Mouse (Mus musculus) frontal cortex, postnatal 10 days (tissue): ENCODE data around the gene Gm31371.
"Not testable (repeated sequence)": the region's sequence is repeated elsewhere in the genome, so short reads cannot be mapped to it uniquely, and the experiment has no call there.

Source experiments
- DNase-seq, 2 experiments: peaks; one replicate each; pipeline ENCODE4 v3.0.0; 2022; ENCODE audit warnings: low spot score in 2 of 2, mixed read lengths in 1 of 2

The Gm31371 gene

DNA sequence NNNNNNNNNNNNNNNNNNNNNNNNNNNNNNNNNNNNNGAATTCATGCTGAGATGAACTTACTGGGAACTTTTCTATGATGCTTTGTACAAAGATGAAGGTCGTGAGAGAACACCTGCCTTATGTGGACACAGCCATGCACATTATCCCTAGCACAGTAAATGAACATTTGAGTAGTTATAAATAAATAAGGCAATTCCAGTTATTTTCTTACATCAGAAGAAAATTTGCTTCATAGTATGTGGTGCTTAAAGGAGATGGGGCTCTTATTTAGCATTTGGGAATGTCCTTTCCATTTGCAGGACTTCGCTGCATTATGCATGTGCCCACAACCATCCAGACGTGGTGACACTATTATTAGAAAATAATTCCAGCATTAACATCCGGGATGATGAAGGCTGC is at the start of gene Gm31371:
Gene Gm31371 (plus strand): TSS at position 301 of the 400 bp plus-strand sequence.
- DNase-seq = not testable (repeated sequence)

DNA sequence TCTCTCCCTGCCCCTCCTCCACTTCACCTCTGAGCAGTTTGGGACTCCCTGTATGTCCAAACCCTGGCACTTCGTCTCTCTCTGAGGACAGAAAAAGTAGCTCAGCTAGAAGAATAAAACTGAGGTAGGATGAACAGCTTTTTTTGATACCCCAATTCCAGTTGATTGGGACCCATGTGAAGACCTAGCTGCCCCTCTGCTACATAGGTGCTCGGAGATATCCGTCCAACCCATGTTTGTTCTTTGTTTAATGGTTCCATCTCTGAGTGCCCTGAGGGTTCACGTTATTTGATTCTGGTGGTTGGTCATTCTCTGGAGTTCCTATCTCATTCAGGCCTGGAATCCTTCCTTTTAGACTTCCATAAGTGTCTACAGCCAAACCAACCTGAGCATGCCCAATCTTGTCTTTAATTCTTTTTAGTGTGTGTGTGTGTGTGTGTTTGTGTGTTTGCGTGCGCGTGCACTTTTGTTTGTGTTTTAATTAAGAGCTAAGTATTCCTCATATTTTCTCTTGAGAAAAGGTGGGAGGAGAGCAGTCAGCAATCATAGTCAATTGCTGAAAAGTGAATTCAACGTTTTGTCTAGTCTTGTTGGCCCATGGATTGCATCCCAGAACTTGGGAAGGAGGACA is 3.3 kb downstream of the Gm31371 start:
- not testable (repeated sequence) for DNase-seq

DNA sequence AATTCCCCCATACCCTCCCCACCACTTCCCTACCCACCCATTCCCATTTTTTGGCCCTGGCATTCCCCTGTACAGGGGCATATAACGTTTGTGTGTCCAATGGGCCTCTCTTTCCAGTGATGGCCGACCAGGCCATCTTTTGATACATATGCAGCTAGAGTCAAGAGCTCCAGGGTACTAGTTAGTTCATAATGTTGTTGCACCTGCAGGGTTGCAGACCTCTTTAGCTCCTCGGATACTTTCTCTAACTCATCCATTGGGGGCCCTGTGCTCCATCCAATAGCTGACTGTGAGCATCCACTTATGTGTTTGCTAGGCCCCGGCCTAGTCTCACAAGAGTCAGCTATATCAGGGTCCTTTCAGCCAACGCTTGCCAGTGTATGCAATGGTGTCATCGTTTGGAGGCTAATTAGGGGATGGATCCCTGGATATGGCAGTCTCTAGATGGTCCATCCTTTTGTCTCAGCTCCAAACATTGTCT is 5.7 kb downstream of the Gm31371 start:
- DNase-seq = peak in 1 of 2 experiments; percentile 7

GRCm38 (mm10) chr8:19919086-19919485 is 15.9 kb downstream of the Gm31371 start:
- DNase-seq = not testable (repeated sequence)

DNA sequence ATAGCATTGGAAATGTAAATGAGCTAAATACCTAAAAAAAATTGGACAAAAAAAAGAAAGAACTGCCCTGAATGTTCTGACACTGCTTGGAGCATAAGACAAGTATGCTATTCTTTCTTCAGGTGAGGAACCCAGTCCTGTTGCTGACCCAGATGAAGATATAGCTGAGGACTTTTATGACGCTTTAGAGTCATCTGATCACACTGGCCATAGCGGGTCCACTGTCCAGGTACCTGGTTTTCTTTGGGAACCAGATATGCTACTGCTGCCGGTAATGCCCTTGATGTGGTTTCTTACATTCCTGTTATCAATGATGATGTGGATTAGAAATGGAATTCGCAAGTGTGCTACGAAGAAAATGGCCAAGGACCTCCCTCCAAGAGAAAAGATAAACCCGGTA is 31.1 kb downstream of the Gm31371 start:
- DNase-seq = not testable (repeated sequence)

DNA sequence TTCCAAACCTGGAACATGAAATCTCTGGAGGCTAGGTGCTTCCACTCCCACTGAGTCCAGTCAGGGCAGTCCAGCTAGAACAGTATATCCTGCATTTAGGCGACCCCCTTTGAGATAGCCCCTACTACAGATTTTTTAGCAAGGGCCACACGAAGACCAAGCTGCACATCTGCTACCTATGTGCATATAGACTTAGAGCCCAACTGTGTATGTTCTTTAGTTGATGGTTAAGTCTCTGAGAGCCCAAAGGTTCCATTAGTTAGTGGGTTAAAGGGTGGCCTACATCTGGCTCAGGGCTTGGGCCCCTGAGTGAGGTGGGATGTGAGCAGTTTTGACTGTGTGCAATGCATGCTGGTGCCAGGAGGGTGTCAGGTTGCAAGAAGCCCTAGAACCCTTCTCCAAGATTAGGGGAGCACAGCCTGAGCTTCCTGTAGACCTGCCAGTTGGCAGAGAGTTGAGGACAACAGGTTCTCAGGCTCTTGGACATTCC is 32.4 kb downstream of the Gm31371 start:
- DNase-seq = not testable (repeated sequence)

DNA sequence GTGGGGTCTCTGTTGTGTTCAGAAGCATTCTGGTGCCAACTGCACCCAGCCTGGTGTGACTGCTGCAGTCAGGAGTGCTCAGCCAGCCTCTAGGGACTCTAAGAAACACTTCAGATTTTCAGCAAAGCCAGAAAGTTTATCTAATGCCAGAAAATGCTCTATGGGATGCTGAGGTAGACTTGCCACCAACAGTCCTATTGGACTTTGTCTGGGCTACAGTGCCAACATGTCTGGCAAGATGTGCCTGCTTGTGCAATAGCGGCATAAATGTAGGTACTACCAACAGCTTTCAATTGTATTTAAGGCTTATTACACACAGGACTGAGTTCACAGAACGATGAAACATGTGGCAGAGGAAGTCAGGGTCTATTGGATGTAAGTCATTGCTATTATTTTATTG is 57.7 kb downstream of the Gm31371 start:
- no peak for DNase-seq

DNA sequence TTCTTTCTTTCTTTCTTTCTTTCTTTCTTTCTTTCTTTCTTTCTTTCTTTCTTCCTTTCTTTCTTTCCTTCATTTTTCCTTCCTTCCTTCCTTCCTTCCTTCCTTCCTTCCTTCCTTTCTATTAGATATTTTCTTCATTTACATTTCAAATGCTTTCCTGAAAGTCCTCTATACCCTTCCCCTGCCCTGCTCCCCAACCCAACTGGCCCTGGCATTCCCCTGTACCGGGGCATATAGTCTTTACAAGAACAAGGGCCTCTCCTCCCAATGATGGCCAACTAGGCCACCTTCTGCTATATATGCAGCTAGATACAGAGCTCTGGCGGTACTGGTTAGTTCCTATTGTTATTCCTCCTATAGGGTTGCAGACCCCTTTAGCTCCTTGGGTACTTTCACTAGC is 60.6 kb downstream of the Gm31371 start:
- DNase-seq = not testable (repeated sequence)

DNA sequence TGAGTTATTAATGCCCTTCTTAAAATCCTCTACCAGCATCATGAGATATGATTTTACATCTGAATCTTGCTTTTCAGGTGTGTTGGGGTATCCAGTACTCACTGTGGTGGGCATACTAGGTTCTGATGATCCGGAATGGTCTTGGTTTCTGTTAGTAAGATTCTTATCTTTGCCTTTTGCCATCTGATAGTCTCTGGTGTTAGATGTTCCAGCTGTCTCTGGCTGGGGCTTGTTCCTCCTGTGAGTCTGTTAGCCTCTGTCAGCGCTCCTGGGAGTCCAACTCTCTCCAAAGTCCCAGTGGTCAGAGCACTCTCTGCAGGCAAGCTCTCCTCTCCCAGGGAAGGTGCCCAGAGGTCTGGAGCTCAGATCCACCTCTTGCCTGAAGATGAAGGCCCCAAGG is 65.0 kb downstream of the Gm31371 start:
- DNase-seq = peak; percentile 15 to 16

DNA sequence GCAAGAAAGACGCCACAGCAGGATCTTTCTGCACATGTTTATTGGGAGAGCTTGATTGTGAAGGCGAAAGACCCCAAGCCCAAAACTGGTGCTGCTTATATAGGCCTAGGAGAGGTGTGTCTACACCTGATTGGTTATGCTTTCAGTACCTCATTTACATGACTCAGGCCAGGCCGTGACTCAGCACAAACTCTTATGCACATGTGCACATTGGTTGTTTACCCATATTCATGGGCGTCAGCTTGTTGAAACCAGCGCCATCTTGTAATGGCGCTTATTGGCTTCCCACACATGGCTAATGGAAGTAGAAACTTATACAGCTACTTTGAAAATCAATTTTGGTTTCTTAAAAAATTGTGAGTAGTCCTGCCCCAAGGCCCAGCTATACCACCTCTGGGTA is 72.0 kb downstream of the Gm31371 start:
- not testable (repeated sequence) for DNase-seq
